Mouse (Mus musculus) E14TG2a.4 (cell line): ENCODE measurements around the gene Spata16.

Source experiments
- H3K27me3 ChIP-seq: 2 replicates; pipeline ENCODE4 v1.6.1; 2014; ENCODE audit warnings: low read length, control low read depth; ENCODE audit not compliant: insufficient read depth
- H3K36me3 ChIP-seq: 2 replicates; pipeline ENCODE4 v1.6.1; 2014; ENCODE audit warnings: low read length, control low read depth; ENCODE audit not compliant: insufficient read depth
- H3K4me1 ChIP-seq: replicated peaks from 2 replicates; pipeline ENCODE4 v1.6.1; 2014; ENCODE audit warnings: low read depth, low read length, control low read depth
- H3K4me3 ChIP-seq: replicated peaks from 2 replicates; pipeline ENCODE4 v1.5.1; 2014; ENCODE audit warnings: mild to moderate bottlenecking, low read length
- H3K9me3 ChIP-seq: 2 replicates; pipeline ENCODE4 v1.6.1; 2014; ENCODE audit warnings: low read length, control low read depth
- CTCF ChIP-seq: conservative IDR thresholded peaks from 2 replicates; pipeline ENCODE4 v1.5.1; 2014; ENCODE audit warnings: low read length
- NANOG ChIP-seq: IDR thresholded peaks from 2 replicates; pipeline ENCODE4 v1.6.1; 2014; ENCODE audit warnings: borderline replicate concordance, low read length, mixed read lengths
- POU5F1 ChIP-seq: IDR thresholded peaks from 2 replicates; pipeline ENCODE4 v1.6.1; 2014; ENCODE audit warnings: low read length, borderline replicate concordance

Gene Spata16

GRCm38 (mm10) chr3:26923391-26923790, 286.0 kb downstream of the Spata16 start:
- no peaks in the 10 kb centered on the region for H3K27me3 ChIP-seq
- peaks cover 20% of the 10 kb centered on the region for H3K4me1 ChIP-seq
- H3K9me3 ChIP-seq, result peaks cover 29% of the 10 kb centered on the region
- no peak overlapping the region for H3K4me3 ChIP-seq
- no peak for TF ChIP-seq CTCF
- no peak for TF ChIP-seq NANOG
- no peak for TF ChIP-seq POU5F1
- H3K36me3 ChIP-seq, result 0 out of 2 replicates have a peak, but pooled peaks cover 4% of the 10 kb centered on the region

DNA sequence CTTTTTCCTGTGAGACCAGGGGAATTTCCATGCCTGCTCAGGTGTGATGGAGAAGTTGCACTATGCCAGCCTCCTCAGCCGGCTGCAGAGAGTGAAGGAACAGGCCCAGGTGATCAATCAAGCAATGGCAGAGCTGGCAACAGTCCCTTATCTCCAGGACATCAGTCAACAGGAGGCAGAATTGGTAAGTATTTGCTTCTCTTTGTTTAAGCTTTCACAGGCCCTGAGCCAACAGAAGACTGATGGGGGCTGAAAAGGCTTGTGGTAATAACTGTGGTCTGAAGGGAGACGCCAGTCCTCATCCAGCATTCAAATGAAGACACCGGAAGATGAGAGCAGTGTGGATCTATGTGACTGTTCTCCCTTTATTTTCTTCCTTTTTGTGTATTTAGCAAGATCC, 286.8 kb downstream of the Spata16 start:
- H3K4me1 ChIP-seq, result peaks cover 20% of the 10 kb centered on the region
- peaks cover 32% of the 10 kb centered on the region for H3K9me3 ChIP-seq
- no peaks in the 10 kb centered on the region for H3K27me3 ChIP-seq
- no peak for TF ChIP-seq CTCF
- no peak for TF ChIP-seq POU5F1
- no peak for TF ChIP-seq NANOG
- H3K36me3 ChIP-seq, result 0 out of 2 replicates have a peak, but pooled peaks cover 4% of the 10 kb centered on the region
- H3K4me3 ChIP-seq, result no peak overlapping the region

DNA sequence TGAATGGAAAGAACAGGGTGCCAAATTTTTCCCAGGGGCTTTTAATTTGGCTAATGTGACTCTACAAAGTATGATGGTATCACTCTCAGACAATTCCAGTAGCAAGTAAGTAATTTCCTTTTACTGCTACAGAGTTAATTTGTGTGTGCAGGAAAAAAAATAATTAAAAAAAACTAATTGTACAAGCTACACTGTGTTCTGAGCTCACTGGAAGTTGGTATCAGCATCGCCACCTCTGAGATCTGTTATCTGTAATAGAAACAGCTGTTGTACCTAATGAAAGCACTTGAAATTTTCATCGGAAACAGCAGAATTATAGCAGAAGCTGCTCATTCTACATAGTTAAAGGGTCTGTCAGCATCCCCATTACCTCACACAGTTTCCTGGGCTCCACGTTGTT, 295.7 kb downstream of the Spata16 start:
- Histone ChIP-seq H3K9me3 (peaks cover 8% of the 10 kb centered on the region; the same call in 1 of the 2 replicates), H3K4me3 (no peak overlapping the region), H3K27me3 (no peaks in the 10 kb centered on the region), H3K36me3 (no peaks in the 10 kb centered on the region), H3K4me1 (peaks cover 4% of the 10 kb centered on the region; the same call in 1 of the 2 replicates)
- no peak for TF ChIP-seq POU5F1
- TF ChIP-seq CTCF, result no peak
- no peak for TF ChIP-seq NANOG

DNA sequence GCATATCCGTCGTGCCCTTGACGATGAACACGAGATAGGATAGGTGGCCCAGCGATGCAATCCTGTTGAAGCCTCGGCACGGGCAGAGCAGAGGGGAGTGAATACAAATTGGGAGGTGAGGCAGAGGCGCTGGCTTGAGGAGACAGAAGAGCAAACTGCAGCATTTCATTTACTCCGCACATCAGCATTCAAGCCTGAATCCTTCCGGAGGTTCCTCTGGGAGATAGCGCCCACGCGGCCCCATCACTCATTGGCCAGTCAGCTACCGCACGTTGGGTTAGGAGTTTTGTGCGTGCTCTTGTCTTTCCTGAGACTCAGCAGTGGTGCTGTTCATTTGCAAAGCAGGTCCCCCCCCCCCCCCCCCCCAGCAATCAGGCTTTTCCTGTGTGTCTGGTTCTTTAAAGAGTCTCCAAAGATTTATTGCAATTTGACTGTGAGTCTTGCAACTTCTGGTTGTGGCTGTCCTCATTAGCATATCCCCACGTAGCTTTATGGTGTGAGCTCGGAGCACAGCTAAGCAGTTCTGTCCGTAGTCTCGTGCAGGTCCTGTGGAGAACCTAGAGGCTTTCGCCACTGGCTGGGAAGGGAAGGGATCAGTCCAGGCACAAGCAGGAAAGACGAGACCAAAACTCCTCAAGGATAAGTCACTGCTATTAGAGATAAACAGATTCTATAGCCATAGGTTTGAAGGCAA, 299.6 kb downstream of the Spata16 start:
- no peaks in the 10 kb centered on the region for H3K36me3 ChIP-seq
- H3K9me3 ChIP-seq, result no peaks in the 10 kb centered on the region
- TF ChIP-seq CTCF (no peak), NANOG (no peak), POU5F1 (no peak)

GRCm38 (mm10) chr3:26966776-26967175, 329.4 kb downstream of the Spata16 start:
- no peaks in the 10 kb centered on the region for H3K4me1 ChIP-seq
- H3K9me3 ChIP-seq, result no peaks in the 10 kb centered on the region
- TF ChIP-seq CTCF (no peak), NANOG (no peak)
- H3K36me3 ChIP-seq, result no peaks in the 10 kb centered on the region
- no peak overlapping the region for H3K4me3 ChIP-seq
- H3K27me3 ChIP-seq, result no peaks in the 10 kb centered on the region

More for the DNA sequence above, 299.6 kb downstream of the Spata16 start:
- Histone ChIP-seq H3K4me1 (peaks cover 4% of the 10 kb centered on the region; the same call in 1 of the 2 replicates), H3K4me3 (no peak overlapping the region), H3K27me3 (no peaks in the 10 kb centered on the region)

- Histone ChIP-seq H3K36me3 (no peaks in the 10 kb centered on the region), H3K4me1 (no peaks in the 10 kb centered on the region), H3K9me3 (no peaks in the 10 kb centered on the region), H3K27me3 (no peaks in the 10 kb centered on the region), H3K4me3 (no peak overlapping the region)
- TF ChIP-seq NANOG (no peak), POU5F1 (no peak), CTCF (no peak)
These were observed 331.6 kb downstream of the Spata16 start for GRCm38 (mm10) chr3:26968852-26969513.

DNA sequence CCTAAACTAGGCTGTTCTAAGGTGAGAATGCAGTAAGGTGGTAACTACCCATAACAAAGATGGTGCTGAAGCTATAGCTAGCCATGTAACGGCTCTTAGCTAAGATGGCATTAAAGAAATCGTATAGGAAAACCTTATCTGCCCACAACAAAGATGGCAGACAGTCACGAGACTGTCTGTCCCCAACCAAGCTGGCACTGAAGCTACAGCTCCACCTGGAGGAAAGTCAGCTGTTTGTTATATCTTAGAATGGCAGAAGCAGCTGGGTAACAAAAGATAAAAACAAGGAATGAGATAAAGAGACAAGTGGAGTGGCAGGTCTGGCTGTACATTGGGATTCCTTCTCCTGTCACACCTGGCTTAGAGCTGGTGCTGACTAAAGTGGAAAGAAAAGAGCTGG, 333.1 kb downstream of the Spata16 start:
- H3K4me1 ChIP-seq, result no peaks in the 10 kb centered on the region
- H3K36me3 ChIP-seq, result no peaks in the 10 kb centered on the region
- no peak overlapping the region for H3K4me3 ChIP-seq
- TF ChIP-seq CTCF, result 0 out of 2 replicates have a peak, but pooled peaks have one; percentile 18
- TF ChIP-seq POU5F1, result no peak
- H3K9me3 ChIP-seq, result no peaks in the 10 kb centered on the region
- no peaks in the 10 kb centered on the region for H3K27me3 ChIP-seq

GRCm38 (mm10) chr3:26971276-26971675, 333.9 kb downstream of the Spata16 start:
- no peak overlapping the region for H3K4me3 ChIP-seq
- no peaks in the 10 kb centered on the region for H3K9me3 ChIP-seq
- H3K36me3 ChIP-seq, result no peaks in the 10 kb centered on the region
- no peaks in the 10 kb centered on the region for H3K4me1 ChIP-seq
- no peaks in the 10 kb centered on the region for H3K27me3 ChIP-seq
- no peak for TF ChIP-seq POU5F1
- no peak for TF ChIP-seq CTCF
- no peak for TF ChIP-seq NANOG
